Mouse (Mus musculus) gastrocnemius, adult 18-20 months (tissue): ENCODE data around the gene Asl. TPM values are rescaled to one million over a fixed set of nuclear protein-coding genes. Genes with fewer than 3 reads are reported as not detected.
"Not testable (repeated sequence)": the region's sequence is repeated elsewhere in the genome, so short reads cannot be mapped to it uniquely, and the experiment has no call there.

Experiments used
- DNase-seq: peaks from one replicate; pipeline ENCODE4 v3.0.0; 2021; ENCODE audit warnings: low spot score
- total RNA-seq, 2 experiments: library from RNA; stranded (reverse); gene quantifications; 2 replicates each; pipeline ENCODE4 v1.2.3; 2021

Asl gene
- total RNA-seq, 2 experiments from 2014 or later: 8.8 to 12.4 TPM

DNA sequence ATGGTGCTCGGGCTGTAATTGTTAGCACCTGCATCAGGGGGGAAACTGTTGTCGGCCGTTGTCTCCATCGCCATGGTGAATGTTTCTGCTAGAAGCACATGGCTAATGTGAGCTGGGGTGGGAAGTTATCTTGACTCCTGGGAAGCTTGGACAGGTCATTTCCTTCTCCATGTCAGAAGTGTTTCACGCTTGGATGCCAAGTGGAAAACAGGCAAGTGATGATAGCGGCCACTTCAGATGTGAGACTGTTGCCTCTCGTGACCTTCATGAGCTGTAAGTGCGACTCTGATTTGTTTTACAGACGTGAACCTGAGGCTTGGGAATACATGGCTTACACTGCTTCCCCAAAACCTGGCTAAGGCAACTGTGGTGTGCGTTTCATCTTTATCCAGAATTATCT lies 17.5 kb upstream of the Asl start:
- no peak for DNase-seq

DNA sequence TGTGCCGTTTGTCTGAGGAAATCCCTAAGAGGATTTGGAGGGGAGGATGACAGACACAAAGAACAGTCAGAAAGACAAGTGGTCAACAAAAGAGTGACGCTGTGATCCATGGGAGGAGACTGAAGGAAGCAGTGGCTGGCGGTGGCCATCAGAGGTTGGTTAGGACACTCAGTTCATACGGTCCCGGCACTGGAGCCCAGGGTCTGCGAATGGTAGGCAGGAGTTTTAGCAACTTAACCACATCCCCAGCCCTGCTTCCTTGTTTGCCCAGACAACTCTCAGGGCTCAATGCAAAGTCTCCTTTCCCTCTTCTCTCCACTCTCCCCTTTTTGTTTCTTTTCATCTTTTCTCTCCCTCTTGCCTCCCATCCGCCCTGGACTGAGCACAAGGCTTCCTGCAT lies 17.1 kb upstream of the Asl start:
- no peak for DNase-seq

DNA sequence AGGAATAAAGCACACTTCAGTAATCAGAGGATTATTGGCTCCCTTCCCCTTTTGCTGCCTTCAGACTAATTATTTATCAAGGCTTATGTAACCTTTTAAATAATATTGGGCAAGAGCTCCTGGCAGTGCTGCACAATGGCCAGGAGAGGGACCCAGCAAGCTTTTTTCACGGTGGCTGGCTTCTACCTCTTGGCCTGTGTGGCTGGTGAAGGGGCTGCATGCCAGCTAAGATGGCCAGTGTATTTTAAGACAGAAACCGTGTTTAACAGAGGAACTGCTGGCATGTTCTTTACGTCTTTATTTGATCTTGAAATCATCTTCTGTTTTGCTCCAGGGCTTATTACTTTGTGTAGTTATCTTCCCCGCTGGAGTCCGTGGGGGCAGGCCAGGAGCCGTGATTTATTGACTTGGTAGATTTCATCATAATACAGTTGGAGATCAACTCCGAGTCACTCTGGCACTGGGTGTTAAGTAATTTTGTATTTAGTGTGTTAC lies 15.2 kb upstream of the Asl start:
- peak; percentile 80 for DNase-seq

DNA sequence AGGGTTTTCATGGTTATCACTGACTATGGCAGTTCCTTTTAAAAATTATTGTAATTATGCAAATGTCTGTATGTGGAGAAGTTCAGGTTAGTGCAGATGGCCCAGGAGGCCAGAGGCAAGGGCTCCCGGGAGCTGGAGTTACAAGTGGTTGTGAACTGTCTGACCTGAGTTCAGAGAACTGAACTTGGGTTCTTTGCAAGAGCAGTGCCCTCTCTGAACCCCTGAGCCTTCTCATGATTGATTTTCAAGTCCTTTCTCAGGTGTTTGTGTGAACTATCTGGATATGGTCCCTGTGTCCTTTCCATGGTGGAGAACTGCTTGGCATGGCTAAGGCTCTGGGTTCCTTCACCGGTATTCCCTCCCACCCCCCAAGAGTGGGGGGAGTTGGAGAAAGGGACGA lies 14.7 kb upstream of the Asl start:
- no peak for DNase-seq

DNA sequence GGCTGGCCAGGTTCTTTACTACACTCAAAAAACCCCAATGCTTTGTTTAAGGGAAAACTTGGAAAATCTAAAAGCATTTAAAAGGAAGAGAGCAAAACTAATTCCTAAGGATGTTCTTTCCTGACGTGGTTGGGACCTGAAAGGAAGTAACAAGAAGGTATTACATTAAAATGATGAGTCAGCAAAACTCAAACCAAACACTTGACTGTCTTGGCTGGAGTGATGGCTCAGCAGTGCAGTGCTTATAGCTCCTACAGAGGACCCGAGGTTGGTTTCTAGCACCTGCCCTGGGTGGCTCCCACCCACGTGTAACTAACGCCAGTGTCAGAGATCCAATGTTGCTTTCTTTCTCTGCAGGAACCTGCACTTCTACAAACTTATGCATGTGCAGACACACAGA lies 12.2 kb upstream of the Asl start:
- no peak for DNase-seq

DNA sequence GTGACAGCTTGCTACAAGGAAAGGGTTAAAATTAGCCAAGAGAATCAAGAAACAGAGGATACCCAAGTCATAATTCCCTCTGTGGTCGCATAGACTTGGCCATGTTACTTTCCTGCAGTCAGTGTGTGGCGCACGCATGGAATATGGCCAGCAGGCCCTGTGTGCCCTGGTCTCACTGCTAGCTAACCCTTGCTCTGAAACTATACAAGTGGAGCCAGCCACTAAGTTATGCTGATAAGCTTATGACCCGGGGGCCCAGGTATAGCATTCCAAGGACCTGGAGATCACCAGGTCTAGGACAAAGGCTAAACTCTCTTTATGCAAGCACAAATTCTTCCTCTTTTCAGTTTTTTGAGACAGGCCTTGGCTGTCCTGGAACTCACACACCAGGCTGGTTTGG lies 11.8 kb upstream of the Asl start:
- no peak for DNase-seq

DNA sequence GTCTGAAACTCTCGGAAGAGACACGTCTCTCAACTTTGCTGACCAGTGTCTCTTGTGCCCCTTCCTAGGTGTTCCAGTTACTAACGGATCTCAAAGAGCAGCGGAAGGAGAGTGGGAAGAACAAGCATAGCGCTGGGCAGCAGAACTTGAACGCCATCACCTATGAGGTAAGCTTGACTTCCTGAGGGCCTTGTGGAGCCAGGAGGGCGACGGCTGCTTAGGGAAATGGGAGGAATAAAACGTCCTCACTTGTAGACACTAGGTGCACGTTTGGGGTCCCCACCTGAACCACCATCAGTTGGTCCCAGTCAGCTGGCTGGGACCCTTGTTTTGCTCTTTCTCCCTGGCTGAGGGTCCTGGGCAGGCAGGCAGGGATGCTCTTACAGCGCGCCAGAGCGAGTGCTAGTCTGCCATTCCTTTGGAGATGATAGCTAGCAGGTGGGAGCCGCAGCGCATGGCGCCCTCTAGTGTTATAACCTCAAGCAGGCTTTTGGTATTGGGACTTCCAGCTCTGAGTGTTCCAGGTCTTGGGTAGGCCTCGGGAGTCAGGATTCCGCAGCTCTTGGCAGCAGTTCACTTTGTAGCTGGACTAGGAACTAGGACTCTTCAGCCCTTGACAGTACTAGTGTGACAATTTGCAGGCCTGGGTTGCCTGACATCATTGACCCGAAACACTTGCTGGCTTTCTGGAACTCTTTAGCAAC lies 8.9 kb upstream of the Asl start:
- DNase-seq: peak; percentile 76

DNA sequence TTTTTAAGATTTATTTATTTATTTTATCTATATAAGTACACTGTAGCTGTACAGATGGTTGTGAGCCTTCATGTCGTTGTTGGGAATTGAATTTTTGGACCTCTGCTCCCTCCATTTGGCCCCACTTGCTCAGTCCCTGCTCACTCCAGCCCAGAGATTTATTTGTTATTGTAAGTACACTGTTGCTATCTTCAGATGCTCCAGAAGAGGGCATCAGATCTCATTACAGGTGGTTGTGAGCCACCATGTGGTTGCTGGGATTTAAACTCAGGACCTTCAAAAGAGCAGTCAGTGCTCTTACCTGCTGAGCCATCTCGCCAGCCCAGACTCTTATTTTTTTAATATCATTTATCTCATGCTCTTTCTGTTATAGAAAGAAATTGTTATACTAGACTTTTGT lies 7.3 kb upstream of the Asl start:
- DNase-seq: not testable (repeated sequence)

DNA sequence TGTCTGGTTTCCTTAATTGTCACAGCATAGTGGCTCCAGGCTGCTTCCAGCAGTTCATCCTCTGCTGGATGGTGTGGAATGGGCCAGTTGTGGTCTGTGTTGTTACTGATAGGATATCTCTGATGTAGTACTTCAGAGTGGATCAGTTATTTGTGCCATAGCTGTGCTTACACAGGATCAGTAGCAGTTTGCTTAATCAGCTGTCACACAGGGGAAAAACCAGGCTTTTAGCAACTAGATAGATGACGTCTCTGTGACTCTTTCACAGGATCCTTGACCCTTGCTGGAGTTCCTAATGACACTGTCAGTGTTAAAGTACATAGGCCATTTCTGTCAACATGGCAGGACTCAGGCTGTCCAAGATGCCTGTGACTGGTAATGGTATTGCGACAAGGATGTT lies 4.8 kb upstream of the Asl start:
- DNase-seq: no peak

DNA sequence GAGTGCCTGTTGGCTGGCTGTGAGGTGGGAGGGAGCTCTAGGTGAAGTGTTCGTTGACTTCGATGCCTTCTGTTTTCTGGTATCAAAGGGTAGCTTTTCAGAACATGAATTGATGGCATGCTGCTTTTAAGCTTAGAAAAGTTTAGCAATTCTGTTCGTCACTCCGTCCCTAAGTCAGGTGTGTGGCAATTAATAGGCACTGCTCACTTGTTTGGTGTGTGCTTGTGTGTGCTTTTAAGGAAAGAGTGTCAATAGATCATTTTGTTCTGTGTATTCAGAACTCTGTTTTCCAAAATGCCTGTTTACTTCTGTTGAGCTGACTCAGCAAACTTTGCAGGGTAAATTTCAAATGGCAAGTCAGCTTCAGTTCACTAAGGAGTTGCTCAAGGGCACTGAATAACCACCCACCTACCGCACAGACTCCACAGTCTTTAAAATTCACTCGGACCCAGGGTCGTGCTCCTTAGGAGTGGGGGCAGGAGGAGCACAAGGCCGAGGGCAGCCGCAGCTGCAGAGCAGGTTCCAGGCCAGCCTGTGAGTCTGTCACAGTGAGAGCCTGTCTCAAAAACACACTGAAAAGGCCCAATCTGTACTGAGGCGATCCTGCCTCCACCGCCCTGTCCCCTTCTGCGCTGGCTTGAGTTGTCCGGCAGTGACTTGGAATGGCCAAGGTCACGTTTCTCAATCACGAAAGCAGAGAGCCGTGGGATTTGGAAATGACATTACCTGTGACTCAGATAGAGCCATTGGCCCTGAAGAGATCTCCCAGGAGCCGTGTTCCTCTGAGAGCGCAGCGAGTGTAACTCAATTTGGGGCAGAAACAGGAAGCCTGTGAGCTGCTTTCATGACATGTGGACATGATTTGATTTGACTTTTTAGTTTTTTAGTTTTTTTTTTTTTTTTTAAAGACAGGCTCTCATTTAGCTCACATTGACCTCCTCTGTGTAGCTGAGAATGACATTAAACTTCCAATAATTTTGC lies 2.7 kb upstream of the Asl start:
- no peak for DNase-seq

DNA sequence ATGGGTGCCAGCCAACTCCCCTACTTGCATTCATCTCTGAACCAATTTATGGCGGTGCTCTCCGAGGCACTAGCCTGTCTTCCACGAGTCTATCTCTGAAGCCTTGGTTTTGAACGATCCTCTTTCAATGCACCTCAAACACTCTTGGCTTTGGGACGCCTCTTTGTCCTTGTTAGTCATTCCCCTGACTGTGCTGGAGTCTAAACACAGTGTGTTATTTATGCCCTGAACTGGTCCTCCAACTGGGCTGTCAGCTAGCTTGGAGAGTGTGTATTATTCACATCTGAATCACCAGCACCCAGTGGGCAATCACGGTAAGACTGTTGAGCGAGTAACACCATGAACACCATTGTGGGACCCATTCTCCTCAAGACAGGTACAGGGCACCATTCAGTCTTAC lies 1.4 kb downstream of the Asl start:
- DNase-seq: no peak

DNA sequence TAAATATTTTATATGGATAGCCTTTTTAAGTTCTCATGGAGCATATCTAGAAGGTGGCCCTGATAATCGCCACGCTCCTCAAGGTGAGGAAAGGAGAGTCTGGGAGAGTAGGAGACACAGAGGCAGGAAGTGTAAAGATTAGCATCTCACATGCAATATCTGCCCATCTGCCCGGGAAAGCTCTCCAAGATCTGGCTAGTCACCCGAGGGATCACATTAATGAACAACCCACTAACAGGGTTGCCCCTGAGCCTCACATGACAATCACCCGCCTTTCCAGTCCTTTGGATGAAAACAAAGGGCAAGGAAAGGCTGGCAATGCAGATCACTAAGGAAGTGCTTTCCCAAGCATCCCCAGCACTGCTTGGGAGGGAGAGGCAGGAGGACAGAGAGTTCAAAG lies 1.9 kb downstream of the Asl start:
- DNase-seq: no peak

DNA sequence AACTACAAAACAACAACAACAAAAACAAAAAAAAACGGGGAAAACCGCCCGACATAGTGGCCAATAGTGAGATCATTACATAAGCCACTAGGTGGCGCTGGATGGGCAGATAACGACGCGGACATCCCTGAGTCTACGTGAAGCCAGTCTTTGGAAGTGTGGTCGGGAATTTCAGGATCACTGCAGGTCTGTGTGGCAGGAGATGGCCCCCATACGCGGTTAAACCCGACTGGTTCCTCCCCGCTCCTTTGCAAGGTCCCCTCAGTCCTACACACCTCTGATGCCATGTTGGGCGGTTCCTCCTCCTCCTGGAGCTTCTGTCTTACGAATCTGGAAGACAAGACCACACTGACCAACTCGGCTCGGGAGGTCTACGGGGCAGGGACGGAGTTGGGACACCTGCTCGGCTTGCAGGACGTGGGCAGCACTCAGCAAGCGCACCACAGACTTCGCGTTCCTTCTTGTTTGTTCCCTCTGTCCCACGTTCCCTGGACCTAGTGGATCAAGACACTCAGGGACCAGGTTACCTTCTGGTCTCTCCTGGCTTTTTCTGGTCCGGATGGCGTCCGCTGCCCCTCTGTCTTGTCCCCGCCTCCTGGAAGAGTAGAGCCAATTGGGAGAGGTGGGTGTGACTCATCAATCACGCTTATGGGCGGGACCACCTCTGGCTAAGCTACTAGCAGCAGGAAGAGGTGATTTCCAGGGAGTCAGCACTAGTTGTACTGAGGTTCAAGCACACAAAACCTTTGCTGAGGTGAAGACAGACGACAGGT lies 5.1 kb downstream of the Asl start:
- DNase-seq: peak; percentile 89

DNA sequence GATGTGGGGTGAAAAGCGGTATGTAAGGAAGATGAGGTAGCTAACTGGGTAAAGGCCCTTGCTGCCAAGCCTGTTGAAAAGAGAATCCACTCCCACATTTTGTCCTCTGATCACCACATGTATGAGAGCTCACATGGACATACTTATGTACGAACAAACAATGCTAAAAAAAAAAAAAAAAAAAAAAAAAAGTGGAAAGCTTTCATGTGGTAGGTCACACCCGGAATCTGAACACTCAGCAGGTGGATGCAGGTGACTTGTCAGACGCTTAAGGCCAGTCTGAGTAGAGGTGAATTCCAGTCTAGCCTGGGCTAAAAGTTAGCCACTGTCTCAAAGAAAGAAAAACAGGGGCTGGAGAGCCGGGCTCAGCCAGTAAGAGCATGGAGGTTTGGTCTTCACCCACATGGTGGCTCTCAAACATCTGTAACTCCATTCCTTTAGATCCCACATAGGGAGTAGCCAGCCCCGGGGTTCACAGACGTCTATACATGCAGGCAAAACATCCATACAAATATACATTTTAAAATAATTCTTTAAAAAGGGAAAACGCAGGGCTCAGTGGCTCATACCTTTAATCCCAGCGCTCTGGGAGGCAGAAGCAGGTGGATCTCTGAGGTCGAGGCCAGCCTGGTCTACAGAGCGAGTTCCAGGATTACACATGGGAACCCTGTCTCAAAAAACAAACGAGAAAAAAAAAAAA lies 5.8 kb downstream of the Asl start:
- DNase-seq: no peak

DNA sequence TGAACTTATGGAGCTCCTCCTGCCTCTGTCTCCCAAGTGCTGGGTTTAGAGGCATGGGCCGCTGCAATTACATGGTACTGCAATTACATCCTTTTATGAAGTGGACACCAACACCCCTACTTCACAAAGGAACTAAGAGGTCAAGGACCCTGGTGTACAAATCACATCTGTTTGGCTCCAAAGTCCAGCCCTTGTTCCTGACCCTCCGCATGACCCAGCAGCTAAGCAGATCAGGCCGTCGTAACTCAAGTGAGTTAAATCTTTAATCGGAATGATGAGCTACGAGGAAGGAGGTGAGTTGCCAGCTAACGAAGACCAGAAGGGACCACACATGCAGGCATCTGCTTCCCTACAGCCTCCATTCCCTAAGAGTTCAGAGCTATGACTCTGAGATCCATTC lies 6.7 kb downstream of the Asl start:
- DNase-seq: no peak

DNA sequence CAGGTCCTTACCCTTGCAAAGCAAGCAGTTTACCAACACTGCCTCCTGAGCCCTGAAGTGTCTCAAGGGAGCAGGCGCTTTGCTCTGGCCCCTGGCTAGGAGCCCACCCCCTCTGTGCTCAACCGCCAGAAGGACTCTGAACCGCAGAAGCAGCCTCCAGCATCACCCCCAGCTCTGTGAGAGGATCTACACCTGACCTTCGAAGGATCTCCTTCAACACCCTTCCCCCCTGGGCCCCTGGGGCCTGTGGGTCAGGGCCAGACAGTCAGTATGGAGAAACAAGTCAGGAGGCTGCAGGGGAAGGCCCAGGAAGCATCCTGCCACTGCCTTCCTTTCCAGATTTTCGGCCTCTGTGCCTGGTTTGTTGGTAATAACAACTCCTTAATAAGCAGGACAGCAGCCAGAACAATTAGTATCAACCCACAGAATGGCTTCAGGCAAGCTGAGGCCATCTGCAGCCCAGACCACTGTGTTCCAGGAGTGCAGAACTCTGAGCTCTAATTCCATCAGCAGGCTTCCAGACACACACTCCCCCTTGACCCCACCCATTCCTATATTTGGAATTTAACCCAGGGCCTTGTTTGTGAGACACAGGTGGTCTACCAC lies 7.6 kb downstream of the Asl start:
- no peak for DNase-seq

DNA sequence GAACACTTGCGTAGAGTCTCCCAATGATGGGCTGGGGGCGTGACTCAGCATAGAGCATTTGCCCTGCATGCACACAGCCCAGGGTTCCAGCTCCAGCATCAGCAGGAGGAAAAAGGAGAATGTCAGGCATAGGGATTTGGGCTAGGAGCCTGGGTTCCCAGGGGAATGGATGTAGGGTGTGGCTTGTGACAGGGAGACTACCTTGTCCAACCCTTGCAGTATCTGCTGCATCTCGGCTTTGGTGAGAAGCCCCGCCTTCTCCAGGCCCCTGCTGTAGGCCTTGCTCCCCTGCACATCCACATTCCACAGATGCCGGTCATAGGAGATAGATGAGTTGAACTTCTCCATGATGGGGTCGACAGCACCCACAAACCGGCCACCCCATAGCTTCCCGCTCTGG lies 9.6 kb downstream of the Asl start:
- no peak for DNase-seq

DNA sequence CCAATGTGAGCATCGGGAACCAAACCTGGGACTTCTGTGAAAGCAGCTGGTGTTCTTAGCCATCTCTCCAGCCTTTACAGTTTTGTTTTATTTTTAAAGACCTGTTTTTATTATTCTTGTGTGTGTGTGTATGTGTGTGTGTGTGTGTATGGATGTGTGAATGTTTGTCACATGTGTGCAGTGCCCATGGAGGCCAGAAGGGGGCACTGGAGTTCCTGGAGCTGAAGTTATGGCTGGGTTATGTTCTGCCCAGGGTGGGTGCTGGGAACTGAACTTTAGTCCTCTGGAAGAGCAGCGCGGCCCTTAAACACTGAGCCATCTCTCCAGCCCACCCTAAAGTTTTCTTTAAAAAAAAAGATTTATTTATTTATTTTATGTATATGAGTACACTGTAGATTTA lies 13.9 kb downstream of the Asl start:
- DNase-seq: no peak

DNA sequence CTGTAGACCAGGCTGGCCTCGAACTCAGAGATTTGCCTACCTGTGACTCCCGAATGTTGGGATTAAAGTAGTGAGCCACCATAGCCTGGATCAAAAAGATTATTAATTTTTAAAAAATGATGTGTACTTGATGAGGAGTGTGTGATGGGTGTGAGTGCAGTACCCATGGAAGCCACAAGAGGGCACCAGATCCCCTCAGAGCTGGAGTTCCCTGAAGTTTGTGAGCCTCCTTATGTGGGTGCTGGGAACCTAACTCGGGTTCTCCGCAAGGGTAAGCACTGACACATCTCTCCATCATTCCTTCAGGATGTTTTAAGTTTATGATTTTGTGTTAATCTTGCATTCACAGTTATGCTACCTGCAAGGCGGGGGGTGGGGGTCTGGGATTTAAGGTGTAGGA lies 18.1 kb downstream of the Asl start:
- no peak for DNase-seq

DNA sequence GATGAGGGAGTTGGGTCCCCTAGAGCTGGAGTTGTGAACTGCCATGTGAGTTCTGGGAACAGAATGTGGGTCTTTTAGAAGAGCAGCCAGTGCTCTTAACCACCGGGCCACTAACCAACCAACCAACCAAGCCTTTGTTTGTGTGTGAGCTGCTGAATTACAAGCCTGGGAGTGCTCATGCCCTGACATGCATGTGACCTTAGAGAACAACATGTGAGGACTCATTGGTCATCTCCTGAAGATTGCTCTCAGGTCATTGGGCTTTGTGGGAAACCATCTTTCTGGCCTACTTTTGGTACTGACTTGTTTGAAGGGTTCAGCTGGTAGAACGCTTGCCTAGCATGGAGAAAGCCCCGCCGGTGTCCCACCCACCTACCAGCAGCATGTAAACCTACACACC lies 19.3 kb downstream of the Asl start:
- DNase-seq: no peak

DNA sequence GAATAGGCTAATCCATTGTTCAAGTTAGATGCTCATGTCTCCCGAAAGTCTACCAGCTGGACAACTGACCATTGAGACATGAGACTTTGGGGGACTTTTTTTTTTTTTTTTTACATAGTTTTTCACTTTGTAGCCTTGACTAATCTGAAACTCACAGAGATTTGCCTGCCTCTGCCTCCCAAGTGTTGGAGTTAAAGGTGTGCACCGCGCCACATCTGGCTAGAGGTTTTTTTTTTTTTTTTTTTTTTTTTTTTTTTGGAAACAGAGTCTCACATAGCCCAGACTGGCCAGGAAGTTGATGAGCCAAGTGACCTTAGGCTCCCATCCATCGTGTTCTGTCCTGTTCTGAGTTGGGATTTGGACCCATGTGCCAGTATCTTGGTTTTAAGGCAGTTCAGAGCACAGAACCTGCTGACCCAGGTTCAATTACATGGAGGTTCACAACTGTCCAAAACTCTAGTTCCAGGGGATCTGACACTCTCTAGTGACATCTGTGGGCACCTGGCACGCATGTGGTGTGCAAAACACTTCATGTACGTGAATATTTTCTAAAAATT lies 20.9 kb downstream of the Asl start:
- no peak for DNase-seq
